Mouse (Mus musculus) embryonic fibroblast, embryonic 13.5 days (primary cell): ENCODE results near the gene Rae1. TPM values are rescaled to one million over a fixed set of nuclear protein-coding genes. Genes with fewer than 3 reads are reported as not detected.

Experiments
- H3K27ac ChIP-seq: 2 replicates; pipeline ENCODE4 v1.5.1; 2012; ENCODE audit warnings: low read length, control low read depth, inconsistent platforms; ENCODE audit not compliant: insufficient read depth
- H3K4me1 ChIP-seq: 2 replicates; pipeline ENCODE4 v1.6.1; 2011; ENCODE audit warnings: low read length; ENCODE audit not compliant: control insufficient read depth, insufficient read depth
- H3K4me3 ChIP-seq: 2 replicates; pipeline ENCODE4 v1.5.1; 2011; ENCODE audit warnings: mild to moderate bottlenecking, control low read depth, low read length; ENCODE audit not compliant: insufficient read depth
- CTCF ChIP-seq: IDR thresholded peaks from 2 replicates; pipeline ENCODE4 v1.5.1; 2011; ENCODE audit warnings: mild to moderate bottlenecking, control low read depth, low read length, moderate library complexity, borderline replicate concordance; ENCODE audit not compliant: insufficient read depth
- POLR2A ChIP-seq: IDR thresholded peaks from 2 replicates; pipeline ENCODE4 v1.6.1; 2011; ENCODE audit warnings: low read depth, mild to moderate bottlenecking, control low read depth, low read length, moderate library complexity
- polyA plus RNA-seq: library from polyadenylated mRNA; stranded (reverse); fragments of >200 nt; gene quantifications from 2 replicates; pipeline ENCODE4 v1.2.4, GENCODE M21; 2011; ENCODE audit warnings: low read depth; ENCODE audit not compliant: missing spikeins, insufficient read length

Rae1 gene
- polyA plus RNA-seq, 1 experiment = 54.8 TPM

- no peak for TF ChIP-seq POLR2A
- TF ChIP-seq CTCF = no peak
- Histone ChIP-seq H3K4me1 (peaks cover 3% of the 10 kb centered on the region), H3K27ac (no peak overlapping the region), H3K4me3 (no peak overlapping the region)
Observed at GRCm38 (mm10) chr2:173018618-173019017, 18.7 kb downstream of the Rae1 start.

GRCm38 (mm10) chr2:173019322-173019721, 19.4 kb downstream of the Rae1 start:
- H3K4me3 ChIP-seq = no peak overlapping the region
- TF ChIP-seq CTCF (no peak), POLR2A (no peak)
- H3K27ac ChIP-seq = no peak overlapping the region
- H3K4me1 ChIP-seq = peaks cover 3% of the 10 kb centered on the region

GRCm38 (mm10) chr2:173019790-173020189, 19.9 kb downstream of the Rae1 start:
- H3K27ac ChIP-seq = no peak overlapping the region
- TF ChIP-seq CTCF (no peak), POLR2A (no peak)
- H3K4me3 ChIP-seq = peak overlapping the region; percentile 30; the same call in 1 of the 2 replicates
- peaks cover 3% of the 10 kb centered on the region for H3K4me1 ChIP-seq

- peak within 1 kb of the TSS; percentile 30; the same call in 1 of the 2 replicates for H3K4me3 ChIP-seq
- H3K27ac ChIP-seq = no peak within 1 kb of the TSS
- H3K4me1 ChIP-seq = peaks cover 3% of the 10 kb centered on the region
- TF ChIP-seq CTCF (no peak), POLR2A (no peak)
Observed at GRCm38 (mm10) chr2:173020430-173020829, 20.5 kb downstream of the Rae1 start, which contains the start of gene Rbm38. Gene Rbm38, plus strand, starts transcription at chr2:173020498.

GRCm38 (mm10) chr2:173021633-173022055, 21.7 kb downstream of the Rae1 start:
- peak overlapping the region; percentile 61 for H3K4me3 ChIP-seq
- TF ChIP-seq CTCF = no peak
- TF ChIP-seq POLR2A = peak; percentile 93
- peaks cover 3% of the 10 kb centered on the region for H3K4me1 ChIP-seq
- no peak overlapping the region for H3K27ac ChIP-seq

GRCm38 (mm10) chr2:173022056-173022681, 22.3 kb downstream of the Rae1 start:
- TF ChIP-seq CTCF = no peak
- TF ChIP-seq POLR2A = no peak
- no peak overlapping the region for H3K27ac ChIP-seq
- peaks cover 3% of the 10 kb centered on the region for H3K4me1 ChIP-seq
- peak overlapping the region; percentile 61 for H3K4me3 ChIP-seq

GRCm38 (mm10) chr2:173022813-173023212, 22.9 kb downstream of the Rae1 start:
- Histone ChIP-seq H3K4me1 (peaks cover 3% of the 10 kb centered on the region), H3K4me3 (peak overlapping the region; percentile 61), H3K27ac (no peak overlapping the region)
- no peak for TF ChIP-seq CTCF
- no peak for TF ChIP-seq POLR2A

GRCm38 (mm10) chr2:173023371-173023851, 23.5 kb downstream of the Rae1 start:
- Histone ChIP-seq H3K27ac (no peak overlapping the region), H3K4me1 (peaks cover 3% of the 10 kb centered on the region), H3K4me3 (peak overlapping the region; percentile 61)
- no peak for TF ChIP-seq POLR2A
- TF ChIP-seq CTCF = no peak

GRCm38 (mm10) chr2:173023966-173024365, 24.0 kb downstream of the Rae1 start:
- Histone ChIP-seq H3K4me3 (no peak overlapping the region), H3K27ac (no peak overlapping the region), H3K4me1 (peaks cover 3% of the 10 kb centered on the region)
- TF ChIP-seq CTCF = no peak
- TF ChIP-seq POLR2A = no peak

- Histone ChIP-seq H3K4me1 (peaks cover 3% of the 10 kb centered on the region), H3K27ac (no peak overlapping the region), H3K4me3 (no peak overlapping the region)
- TF ChIP-seq POLR2A (no peak), CTCF (no peak)
Observed at GRCm38 (mm10) chr2:173024392-173024791, 24.5 kb downstream of the Rae1 start.

GRCm38 (mm10) chr2:173024938-173025337, 25.0 kb downstream of the Rae1 start:
- no peak for TF ChIP-seq POLR2A
- TF ChIP-seq CTCF = no peak
- no peak overlapping the region for H3K27ac ChIP-seq
- peaks cover 3% of the 10 kb centered on the region; the same call in 1 of the 2 replicates for H3K4me1 ChIP-seq

More at GRCm38 (mm10) chr2:173024938-173025337, 25.0 kb downstream of the Rae1 start:
- no peak overlapping the region for H3K4me3 ChIP-seq
